Mouse (Mus musculus) bone marrow macrophage, adult 2 months (primary cell): ENCODE data around the gene Hes5. TPM values are rescaled to one million over a fixed set of nuclear protein-coding genes. Genes with fewer than 3 reads are reported as not detected.

Experiments
- H3K27ac ChIP-seq: 2 replicates; pipeline ENCODE4 v1.5.1; 2012; ENCODE audit warnings: low read depth, low read length; ENCODE audit not compliant: insufficient read depth
- H3K4me1 ChIP-seq: 2 replicates; pipeline ENCODE4 v1.6.1; 2012; ENCODE audit warnings: low read length; ENCODE audit not compliant: control insufficient read depth, insufficient read depth
- H3K4me3 ChIP-seq: 2 replicates; pipeline ENCODE4 v1.5.1; 2012; ENCODE audit warnings: mild to moderate bottlenecking, low read length, moderate library complexity; ENCODE audit not compliant: insufficient read depth
- CTCF ChIP-seq: IDR thresholded peaks from 2 replicates; pipeline ENCODE4 v1.5.1; 2012; ENCODE audit warnings: low read depth, mild to moderate bottlenecking, low read length, moderate library complexity
- POLR2A ChIP-seq: IDR thresholded peaks from 2 replicates; pipeline ENCODE4 v1.6.1; 2012; ENCODE audit warnings: mild to moderate bottlenecking, low read depth, low read length, borderline replicate concordance
- polyA plus RNA-seq: library from polyadenylated mRNA; stranded (reverse); fragments of >200 nt; gene quantifications from 2 replicates; pipeline ENCODE4 v1.2.4, GENCODE M21; 2012; ENCODE audit not compliant: missing spikeins, insufficient read depth, insufficient read length

Gene Hes5
- polyA plus RNA-seq, 1 experiment = not detected

- no peak overlapping the region for H3K4me3 ChIP-seq
- no peak for TF ChIP-seq POLR2A
- H3K4me1 ChIP-seq = peaks cover 36% of the 10 kb centered on the region
- no peak overlapping the region for H3K27ac ChIP-seq
Measured at GRCm38 (mm10) chr4:154937746-154938145, 23.0 kb upstream of the Hes5 start.

GRCm38 (mm10) chr4:154940156-154940555 is 20.6 kb upstream of the Hes5 start:
- Histone ChIP-seq H3K27ac (no peak overlapping the region), H3K4me3 (no peak overlapping the region), H3K4me1 (peaks cover 14% of the 10 kb centered on the region)
- no peak for TF ChIP-seq CTCF
- no peak for TF ChIP-seq POLR2A

- Histone ChIP-seq H3K27ac (no peak overlapping the region), H3K4me3 (no peak overlapping the region), H3K4me1 (peaks cover 2% of the 10 kb centered on the region; the same call in 1 of the 2 replicates)
- TF ChIP-seq CTCF (no peak), POLR2A (no peak)
Measured at GRCm38 (mm10) chr4:154941831-154942230, 18.9 kb upstream of the Hes5 start.

- Histone ChIP-seq H3K4me3 (no peak overlapping the region), H3K4me1 (peaks cover 2% of the 10 kb centered on the region; the same call in 1 of the 2 replicates), H3K27ac (no peak overlapping the region)
- TF ChIP-seq POLR2A = no peak
- TF ChIP-seq CTCF = no peak
Measured at GRCm38 (mm10) chr4:154942632-154943322, 17.9 kb upstream of the Hes5 start.

- no peak overlapping the region for H3K27ac ChIP-seq
- H3K4me1 ChIP-seq = peaks cover 2% of the 10 kb centered on the region; the same call in 1 of the 2 replicates
- no peak overlapping the region for H3K4me3 ChIP-seq
- no peak for TF ChIP-seq CTCF
- TF ChIP-seq POLR2A = no peak
Measured at GRCm38 (mm10) chr4:154943323-154944039, 17.2 kb upstream of the Hes5 start.

- Histone ChIP-seq H3K27ac (no peak overlapping the region), H3K4me3 (no peak overlapping the region)
- peak; percentile 94 for TF ChIP-seq CTCF
- TF ChIP-seq POLR2A = no peak
Measured at GRCm38 (mm10) chr4:154944121-154944590, 16.6 kb upstream of the Hes5 start.

GRCm38 (mm10) chr4:154946319-154946718 is 14.4 kb upstream of the Hes5 start:
- Histone ChIP-seq H3K4me3 (no peak overlapping the region), H3K27ac (no peak overlapping the region), H3K4me1 (no peaks in the 10 kb centered on the region)
- TF ChIP-seq POLR2A = no peak

More at GRCm38 (mm10) chr4:154944121-154944590, 16.6 kb upstream of the Hes5 start:
- H3K4me1 ChIP-seq = no peaks in the 10 kb centered on the region; the same call in 1 of the 2 replicates

- Histone ChIP-seq H3K4me3 (no peak overlapping the region), H3K27ac (no peak overlapping the region), H3K4me1 (no peaks in the 10 kb centered on the region)
- TF ChIP-seq CTCF (no peak), POLR2A (no peak)
Measured at GRCm38 (mm10) chr4:154948066-154948939, 12.4 kb upstream of the Hes5 start.

- no peak overlapping the region for H3K27ac ChIP-seq
- TF ChIP-seq POLR2A = no peak
- TF ChIP-seq CTCF = no peak
- H3K4me1 ChIP-seq = no peaks in the 10 kb centered on the region
- no peak overlapping the region for H3K4me3 ChIP-seq
Measured at GRCm38 (mm10) chr4:154948940-154949588, 11.7 kb upstream of the Hes5 start.
